Mouse (Mus musculus) liver, embryonic 14.5 days (tissue): ENCODE data around the gene Zfp985. TPM values are rescaled to one million over a fixed set of nuclear protein-coding genes. Genes with fewer than 3 reads are reported as not detected.
"Not testable (repeated sequence)": the region's sequence is repeated elsewhere in the genome, so short reads cannot be mapped to it uniquely, and the experiment has no call there.

Source experiments
- ATAC-seq: fragments of 200-750 bp; cut with Nextera tagmentation; 2 replicates; pipeline ENCODE4 v1.8.0; 2017; ENCODE audit warnings: moderate number of reproducible peaks, mild to moderate bottlenecking, moderate library complexity; ENCODE audit not compliant: insufficient read depth
- DNase-seq, 3 experiments: peaks; one replicate each; pipeline ENCODE4 v3.0.0-alpha.2; 2012 to 2013; ENCODE audit warnings: low read depth in 3 of 3, low spot score in 3 of 3
- H3K27ac ChIP-seq: fragments of 300-500 bp; sonication (generic); 2 replicates; pipeline ENCODE4 v1.5.1; 2014; ENCODE audit warnings: moderate library complexity, mild to moderate bottlenecking, control low read depth, inconsistent platforms
- H3K27me3 ChIP-seq: fragments of 300-500 bp; sonication (generic); 2 replicates; pipeline ENCODE4 v1.6.1; 2014; ENCODE audit warnings: mild to moderate bottlenecking, low read length, moderate library complexity; ENCODE audit not compliant: control insufficient read depth, insufficient read depth
- H3K36me3 ChIP-seq: fragments of 300-500 bp; sonication (generic); replicated peaks from 2 replicates; pipeline ENCODE4 v1.6.1; 2014; ENCODE audit warnings: low read depth; ENCODE audit not compliant: control insufficient read depth, insufficient read depth
- H3K4me1 ChIP-seq, 2 experiments: fragments of 200-500 bp in 1 of 2; fragments of 300-500 bp in 1 of 2; sonication (generic) in 1 of 2; replicated peaks; 2 replicates each; pipeline ENCODE4 v1.6.1; 2012 to 2014; ENCODE audit warnings: antibody characterized with exemption in 1 of 2, inconsistent platforms in 1 of 2, low read length in 1 of 2; ENCODE audit not compliant: control insufficient read depth in 2 of 2, insufficient read depth in 2 of 2
- H3K4me2 ChIP-seq: fragments of 300-500 bp; sonication (generic); 2 replicates; pipeline ENCODE4 v1.6.1; 2014; ENCODE audit warnings: low read depth, mild to moderate bottlenecking, control low read depth, moderate library complexity
- H3K4me3 ChIP-seq, 2 experiments: fragments of 200-500 bp in 1 of 2; fragments of 300-500 bp in 1 of 2; sonication (generic) in 1 of 2; 2 replicates each; pipeline ENCODE4 v1.5.1; 2012 to 2014; ENCODE audit warnings: low read depth in 2 of 2, low read length in 2 of 2, mild to moderate bottlenecking in 2 of 2, control low read depth in 1 of 2, inconsistent platforms in 1 of 2, moderate library complexity in 1 of 2; ENCODE audit not compliant: insufficient read depth in 1 of 2
- H3K9ac ChIP-seq: fragments of 300-500 bp; sonication (generic); replicated peaks from 2 replicates; pipeline ENCODE4 v1.6.1; 2014; ENCODE audit warnings: mild to moderate bottlenecking, control low read depth, moderate library complexity
- H3K9me3 ChIP-seq: fragments of 300-500 bp; sonication (generic); 2 replicates; pipeline ENCODE4 v1.6.1; 2016; ENCODE audit warnings: low read length, mixed read lengths; ENCODE audit not compliant: control insufficient read depth
- CTCF ChIP-seq: IDR thresholded peaks from 2 replicates; pipeline ENCODE4 v1.5.1; 2016; ENCODE audit warnings: antibody characterized with exemption, low read depth, control low read depth
- EP300 ChIP-seq: IDR thresholded peaks from 2 replicates; pipeline ENCODE4 v1.6.1; 2016; ENCODE audit warnings: antibody characterized with exemption, low read depth
- WGBS: fragments of 180-500 bp; shearing (Covaris S2); extraction: QIAGEN DNeasy Blood & Tissue Kit; methylation state at CpG from one replicate; pipeline ENCODE4 v1.1.7; 2014; ENCODE audit not compliant: insufficient replicate concordance; 5-methylcytosine and 5-hydroxymethylcytosine counted together
- polyA plus RNA-seq, 2 experiments: library from polyadenylated mRNA; depleted of rRNA in 1 of 2; stranded (reverse) in 1 of 2; unstranded in 1 of 2; fragments of >200 nt; fragmentation: Nextera tagmentation in 1 of 2; extraction: Ambion mirVana in 1 of 2; gene quantifications; 2 replicates each; pipeline versions ENCODE4 v1.2.1 to v1.2.3; 2012 to 2014

Zfp985 gene
- polyA plus RNA-seq (2012; rRNA removed) = 0.03 and 0.04 TPM in 2 replicates
- 0.08 and 0.14 TPM in 2 replicates for polyA plus RNA-seq (2014; fragmentation: Nextera tagmentation; extraction: Ambion mirVana)

DNA sequence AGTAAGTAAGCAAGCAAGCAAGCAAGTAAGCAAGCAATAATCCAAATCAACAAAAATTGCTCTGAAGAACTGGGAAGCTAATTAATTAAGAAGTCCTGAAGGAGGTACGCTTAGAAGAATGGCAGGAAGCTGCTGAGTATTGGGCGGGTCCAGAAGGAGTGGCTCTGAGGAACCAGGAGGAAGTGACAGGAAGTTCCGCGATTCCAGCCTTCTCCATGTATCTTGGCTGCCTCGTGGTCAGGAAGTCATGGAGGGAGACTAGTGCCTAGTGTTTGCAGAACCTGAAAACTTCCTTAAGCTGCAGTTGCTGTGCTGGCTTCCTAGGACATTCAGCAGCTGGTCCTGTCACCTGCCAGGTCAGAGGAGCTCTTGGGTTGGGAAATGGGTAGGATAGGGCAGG, at the start of gene Zfp985:
Zfp985 (plus strand) TSS at position 207 of the 400 bp plus-strand sequence.
- not testable (repeated sequence) for H3K4me1 ChIP-seq, H3K4me2 ChIP-seq, H3K4me3 ChIP-seq, ATAC-seq, H3K9ac ChIP-seq, H3K27ac ChIP-seq, DNase-seq, H3K27me3 ChIP-seq, H3K9me3 ChIP-seq, H3K36me3 ChIP-seq
- WGBS = 46% methylated on average over 5 of the region's 5 CpGs

DNA sequence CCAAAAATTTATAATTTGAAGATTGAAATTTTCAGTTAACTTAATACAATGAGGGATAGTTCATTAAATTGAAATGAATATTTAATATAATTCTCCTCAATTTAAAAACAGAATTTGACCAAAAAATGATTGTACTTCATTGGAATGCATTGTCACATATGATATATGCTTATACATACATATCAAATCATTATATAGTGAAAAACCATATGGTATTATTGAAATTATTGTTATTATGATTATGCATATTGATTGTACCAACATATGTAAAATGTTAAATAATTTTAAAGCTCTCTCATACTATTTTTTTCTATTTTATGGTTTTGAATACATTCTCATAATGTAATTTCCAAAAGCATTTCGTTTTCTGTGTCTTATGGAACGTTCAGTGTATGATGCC, 43.9 kb upstream of the Zfp985 start:
- no peak for ATAC-seq

DNA sequence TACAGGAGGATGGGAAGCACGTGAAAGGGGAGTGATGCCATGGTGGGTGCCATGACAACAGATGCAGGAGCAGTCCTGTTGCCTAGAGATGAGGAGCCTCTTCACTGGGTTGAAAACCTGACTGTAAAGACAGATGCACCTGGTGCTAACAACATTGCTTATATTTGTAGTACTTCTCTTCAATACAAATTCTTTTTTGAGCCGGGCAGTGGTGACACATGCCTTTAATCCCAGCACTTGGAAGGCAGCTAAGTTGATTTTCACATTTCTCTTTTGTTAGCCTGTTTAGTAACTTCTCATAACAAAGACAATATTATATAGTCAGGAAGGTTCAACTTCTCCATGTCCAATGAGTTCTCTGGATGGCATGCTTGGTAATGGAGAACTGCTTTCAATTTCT, 34.1 kb upstream of the Zfp985 start:
- TF ChIP-seq EP300 (no peak), CTCF (no peak)
- ATAC-seq = 0 out of 2 replicates have a peak, but pooled peaks have one; percentile 7
- H3K4me1 ChIP-seq = no peaks in the 10 kb centered on the region
- DNase-seq = no peak
- H3K4me3 ChIP-seq = no peak overlapping the region
- WGBS = 45% methylated on average over 2 of the region's 2 CpGs
- no peak overlapping the region for H3K9ac ChIP-seq
- H3K27ac ChIP-seq = no peak overlapping the region
- H3K27me3 ChIP-seq = no peaks in the 10 kb centered on the region
- peaks cover 22% of the 10 kb centered on the region for H3K9me3 ChIP-seq
- H3K36me3 ChIP-seq = no peaks in the 10 kb centered on the region
- H3K4me2 ChIP-seq = no peak overlapping the region

More for the DNA sequence above, 43.9 kb upstream of the Zfp985 start:
- H3K9ac ChIP-seq = no peak overlapping the region
- DNase-seq = no peak
- no peaks in the 10 kb centered on the region for H3K4me1 ChIP-seq
- H3K4me2 ChIP-seq = no peak overlapping the region
- no peak overlapping the region for H3K27ac ChIP-seq
- peaks cover 2% of the 10 kb centered on the region for H3K9me3 ChIP-seq
- H3K4me3 ChIP-seq = no peak overlapping the region
- no peaks in the 10 kb centered on the region for H3K27me3 ChIP-seq
- TF ChIP-seq EP300 = no peak
- no peak for TF ChIP-seq CTCF
- no peaks in the 10 kb centered on the region for H3K36me3 ChIP-seq
- 54% methylated on average over 2 of the region's 2 CpGs for WGBS

DNA sequence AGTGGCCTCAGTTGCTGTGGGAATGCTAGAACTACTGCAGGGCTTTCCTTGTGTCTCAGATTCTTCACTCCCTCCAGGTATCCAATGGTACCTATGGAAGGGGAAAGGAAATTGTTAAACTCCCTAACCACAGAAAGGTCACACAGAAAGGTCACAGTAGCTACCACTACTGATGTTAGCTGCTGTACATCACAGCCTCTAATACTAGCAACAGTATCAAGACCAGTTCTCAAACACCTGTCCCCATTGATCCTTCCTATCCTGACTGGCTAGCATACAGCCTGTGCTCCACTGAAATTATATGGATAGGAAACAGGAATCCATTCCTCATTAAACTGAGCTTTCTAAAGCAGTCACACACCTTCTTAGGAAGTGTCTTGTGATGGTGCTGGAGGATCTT, 33.0 kb upstream of the Zfp985 start:
- no peak for DNase-seq
- no peak overlapping the region for H3K4me3 ChIP-seq
- H3K9ac ChIP-seq = no peak overlapping the region
- H3K4me2 ChIP-seq = no peak overlapping the region
- H3K4me1 ChIP-seq = no peaks in the 10 kb centered on the region
- TF ChIP-seq CTCF (no peak), EP300 (no peak)
- no peaks in the 10 kb centered on the region for H3K36me3 ChIP-seq
- no peak for ATAC-seq
- no peaks in the 10 kb centered on the region for H3K27me3 ChIP-seq
- H3K9me3 ChIP-seq = peaks cover 22% of the 10 kb centered on the region
- H3K27ac ChIP-seq = no peak overlapping the region

DNA sequence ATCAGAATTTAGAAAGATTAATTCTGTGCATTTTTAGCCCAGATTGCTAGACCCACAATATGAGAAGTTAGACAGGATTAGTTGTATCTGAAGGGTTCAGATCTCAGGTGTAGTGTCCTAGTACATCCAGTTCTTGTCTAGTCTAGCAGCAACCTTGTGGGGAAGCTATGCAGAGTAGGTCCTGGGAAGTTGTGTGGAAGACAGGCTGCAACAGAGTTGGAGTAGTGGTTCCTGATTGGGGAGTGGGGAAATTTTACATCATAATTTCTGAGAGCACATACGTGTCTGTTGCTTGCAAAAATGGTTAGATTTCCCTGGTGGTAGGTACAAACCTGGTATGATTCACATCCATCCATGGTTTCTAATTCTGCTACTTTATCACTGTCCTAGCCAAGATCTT, 28.0 kb upstream of the Zfp985 start:
- Histone ChIP-seq H3K4me1 (no peaks in the 10 kb centered on the region), H3K9me3 (peaks cover 5% of the 10 kb centered on the region)
- no peak for DNase-seq

More for the DNA sequence above, 28.0 kb upstream of the Zfp985 start:
- no peak overlapping the region for H3K9ac ChIP-seq
- ATAC-seq = no peak
- H3K27ac ChIP-seq = no peak overlapping the region
- WGBS = 48% methylated on average over 1 of the region's 1 CpGs
- H3K4me3 ChIP-seq = no peak overlapping the region
- H3K27me3 ChIP-seq = no peaks in the 10 kb centered on the region
- H3K36me3 ChIP-seq = no peaks in the 10 kb centered on the region
- TF ChIP-seq EP300 (no peak), CTCF (no peak)
- H3K4me2 ChIP-seq = no peak overlapping the region
